Mouse (Mus musculus) embryonic facial prominence, embryonic 11.5 days (tissue): ENCODE measurements around the gene Pycr1. TPM values are rescaled to one million over a fixed set of nuclear protein-coding genes. Genes with fewer than 3 reads are reported as not detected.
A peak's percentile ranks its signal among the peaks of the same experiment; 100 is the strongest.

Experiments used
- ATAC-seq: fragments of 200-750 bp; cut with Nextera tagmentation; replicated peaks from 2 replicates; pipeline ENCODE4 v1.8.0; 2017; ENCODE audit warnings: low read depth; ENCODE audit not compliant: insufficient number of reproducible peaks, low FRiP score, low TSS enrichment
- DNase-seq: peaks from one replicate; pipeline ENCODE4 v3.0.0-alpha.2; 2015; ENCODE audit warnings: low spot score
- H3K27ac ChIP-seq: fragments of 300-500 bp; sonication (generic); replicated peaks from 2 replicates; pipeline ENCODE4 v1.5.1; 2014; ENCODE audit warnings: mild to moderate bottlenecking, low read depth, low read length, control low read depth
- H3K27me3 ChIP-seq: fragments of 300-500 bp; sonication (generic); 2 replicates; pipeline ENCODE4 v1.6.1; 2014; ENCODE audit warnings: mild to moderate bottlenecking, low read length, moderate library complexity, mixed read lengths; ENCODE audit not compliant: control insufficient read depth, insufficient read depth
- H3K36me3 ChIP-seq: fragments of 300-500 bp; sonication (generic); replicated peaks from 2 replicates; pipeline ENCODE4 v1.6.1; 2014; ENCODE audit warnings: low read depth, mild to moderate bottlenecking, low read length, moderate library complexity, mixed read lengths; ENCODE audit not compliant: control insufficient read depth, insufficient read depth
- H3K4me1 ChIP-seq: fragments of 300-500 bp; sonication (generic); 2 replicates; pipeline ENCODE4 v1.6.1; 2014; ENCODE audit warnings: low read length, mixed read lengths; ENCODE audit not compliant: control insufficient read depth, insufficient read depth
- H3K4me2 ChIP-seq: fragments of 300-500 bp; sonication (generic); 2 replicates; pipeline ENCODE4 v1.6.1; 2014; ENCODE audit warnings: low read depth, mild to moderate bottlenecking, control low read depth, low read length, moderate library complexity
- H3K4me3 ChIP-seq: fragments of 300-500 bp; sonication (generic); 2 replicates; pipeline ENCODE4 v1.5.1; 2014; ENCODE audit warnings: low read depth, low read length, control low read depth
- H3K9ac ChIP-seq: fragments of 300-500 bp; sonication (generic); replicated peaks from 2 replicates; pipeline ENCODE4 v1.6.1; 2014; ENCODE audit warnings: mild to moderate bottlenecking, control low read depth, low read length
- H3K9me3 ChIP-seq: fragments of 300-500 bp; sonication (generic); replicated peaks from 2 replicates; pipeline ENCODE4 v1.6.1; 2016; ENCODE audit warnings: mild to moderate bottlenecking, low read length, inconsistent platforms, mixed read lengths; ENCODE audit not compliant: control insufficient read depth
- WGBS: fragments of 180-500 bp; shearing (Covaris S2); extraction: QIAGEN DNeasy Blood & Tissue Kit; methylation state at CpG from one replicate; pipeline ENCODE4 v1.1.7; 2014; 5-methylcytosine and 5-hydroxymethylcytosine counted together
- polyA plus RNA-seq: library from polyadenylated mRNA; unstranded; fragments of >200 nt; fragmentation: Nextera tagmentation; extraction: Ambion mirVana; gene quantifications from 2 replicates; pipeline ENCODE4 v1.2.1, GENCODE M21; 2014

Gene Pycr1
- polyA plus RNA-seq, 1 experiment from 2014 or later: 27.1 TPM

DNA sequence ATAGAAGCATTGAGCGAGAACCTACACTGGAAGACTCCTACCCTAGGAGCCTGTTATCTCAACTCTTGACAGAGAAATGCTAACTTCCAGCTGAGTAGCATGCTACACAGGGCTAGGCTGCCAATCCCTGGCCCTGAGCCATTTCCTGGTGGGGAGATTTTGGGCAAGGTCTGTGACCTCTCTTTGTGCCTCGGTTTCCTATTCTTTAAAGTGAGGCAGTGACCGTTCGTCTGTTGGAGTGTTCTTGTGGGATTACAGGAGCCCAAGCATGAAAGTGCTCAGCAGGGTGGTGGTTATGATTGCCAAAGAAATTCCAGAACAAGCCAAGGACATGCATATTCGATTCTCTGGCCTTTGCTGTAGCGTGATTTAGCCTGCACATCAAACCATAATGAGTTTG, 19.2 kb upstream of the Pycr1 start:
- Histone ChIP-seq H3K9me3 (no peaks in the 10 kb centered on the region), H3K27me3 (peaks cover 48% of the 10 kb centered on the region), H3K27ac (no peak overlapping the region), H3K4me1 (peaks cover 9% of the 10 kb centered on the region), H3K36me3 (no peaks in the 10 kb centered on the region), H3K4me2 (no peak overlapping the region), H3K4me3 (no peak overlapping the region), H3K9ac (no peak overlapping the region)
- WGBS: 59% methylated on average over 6 of the region's 6 CpGs
- no peak for DNase-seq
- ATAC-seq: no peak

GRCm38 (mm10) chr11:120661076-120661460, 17.5 kb upstream of the Pycr1 start, which contains the start of gene Notum:
Gene Notum, minus strand, starts transcription at chr11:120661175.
- Histone ChIP-seq H3K4me3 (peak within 1 kb of the TSS; percentile 42), H3K36me3 (no peaks in the 10 kb centered on the region), H3K9ac (peak within 1 kb of the TSS; percentile 37), H3K4me1 (peaks cover 9% of the 10 kb centered on the region), H3K9me3 (no peaks in the 10 kb centered on the region), H3K27ac (no peak within 1 kb of the TSS), H3K4me2 (peak within 1 kb of the TSS; percentile 80), H3K27me3 (peaks cover 54% of the 10 kb centered on the region)
- no peak for DNase-seq
- no peak for ATAC-seq
- WGBS: under 1% methylated on average over 35 of the region's 35 CpGs

DNA sequence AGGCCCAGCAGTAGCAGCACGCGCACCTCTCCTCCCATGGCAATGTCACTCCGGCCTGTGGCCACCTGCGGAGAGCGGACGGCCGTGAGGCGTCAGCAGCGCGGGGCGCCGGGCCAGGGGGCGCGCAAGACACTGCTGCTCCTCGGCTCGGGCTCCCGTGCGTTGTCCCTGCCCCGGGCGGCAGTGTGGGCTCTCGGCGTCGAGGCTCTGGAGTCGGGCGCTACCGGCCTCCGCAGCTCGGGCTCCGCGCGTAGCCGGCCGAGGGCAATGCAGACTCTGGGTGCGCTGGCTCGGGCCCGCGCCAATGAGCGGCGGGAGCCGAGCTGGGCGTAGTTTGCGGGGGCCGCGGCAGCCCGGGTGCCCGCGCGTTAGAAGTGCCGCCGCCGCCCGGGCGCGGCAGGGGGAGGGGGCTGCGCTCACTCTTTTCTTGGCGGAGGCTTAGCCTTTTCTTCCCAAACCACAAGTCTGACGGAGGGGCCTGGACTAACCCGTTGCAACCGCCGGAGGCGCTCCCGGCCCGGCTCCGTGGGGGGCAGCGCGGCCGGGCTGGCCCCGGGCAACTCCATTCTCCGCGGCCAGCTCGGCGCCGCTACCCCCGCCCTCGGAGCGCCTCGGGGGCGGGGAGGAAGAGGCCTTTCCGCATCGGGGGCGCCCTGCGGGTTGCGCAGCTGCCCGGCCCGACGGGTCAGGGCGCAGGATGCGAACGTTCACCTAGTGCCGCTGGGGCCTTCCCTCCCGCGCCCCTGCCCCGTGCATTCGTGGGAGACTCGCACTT, 16.9 kb upstream of the Pycr1 start:
- H3K27me3 ChIP-seq: peaks cover 54% of the 10 kb centered on the region

DNA sequence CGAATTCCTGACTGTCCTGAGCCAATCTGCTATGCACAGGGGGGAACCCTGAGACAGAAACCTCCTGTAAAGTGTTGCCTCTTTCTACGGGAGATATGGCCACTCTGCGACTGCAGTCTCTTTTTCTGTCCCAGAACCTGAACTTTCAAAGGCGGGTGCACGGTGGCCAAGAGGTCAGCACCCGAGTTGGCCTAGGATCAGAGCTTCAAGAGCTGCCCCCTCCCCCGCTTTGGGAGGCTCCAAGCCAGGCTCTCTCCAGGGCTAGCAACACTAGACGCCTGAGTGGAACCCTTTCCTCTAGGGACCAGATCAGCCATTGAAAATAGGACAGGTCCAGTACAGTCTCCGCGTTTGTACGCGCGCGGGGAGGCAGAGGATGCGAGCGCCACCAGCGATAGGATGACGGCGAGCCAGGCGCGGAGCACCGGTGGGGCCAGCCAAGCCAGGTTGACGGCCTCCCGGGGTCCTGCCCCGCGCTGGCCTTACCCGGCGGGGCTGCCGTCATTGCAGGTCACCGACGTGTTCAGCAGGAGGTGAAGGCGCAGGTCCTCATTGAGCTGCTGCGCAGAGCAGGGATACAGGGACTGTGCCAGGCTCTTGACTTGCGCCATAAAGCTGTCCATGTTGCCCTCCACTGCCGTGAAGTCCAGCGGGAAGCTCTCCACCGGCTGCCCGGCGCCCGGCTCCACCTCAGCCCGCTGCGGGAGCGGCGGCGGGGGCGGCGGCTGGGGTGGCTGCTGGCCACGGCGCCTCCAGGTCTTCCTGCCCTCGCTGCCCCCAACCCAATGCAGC, 16.1 kb upstream of the Pycr1 start:
- WGBS: 4% methylated on average over 50 of the region's 50 CpGs
- peak overlapping the region; percentile 37; the same call in 1 of the 2 replicates for H3K9ac ChIP-seq
- H3K4me1 ChIP-seq: peaks cover 9% of the 10 kb centered on the region
- DNase-seq (no peak), ATAC-seq (peak; percentile 22; the same call in 1 of the 2 replicates)
- H3K36me3 ChIP-seq: no peaks in the 10 kb centered on the region
- peak overlapping the region; percentile 42 for H3K4me3 ChIP-seq
- peak overlapping the region; percentile 80 for H3K4me2 ChIP-seq
- H3K27ac ChIP-seq: no peak overlapping the region
- peaks cover 54% of the 10 kb centered on the region for H3K27me3 ChIP-seq
- no peaks in the 10 kb centered on the region for H3K9me3 ChIP-seq

More for the DNA sequence above, 16.9 kb upstream of the Pycr1 start:
- ATAC-seq (no peak; the same call in 1 of the 2 replicates), DNase-seq (peak; percentile 65)
- no peak overlapping the region for H3K27ac ChIP-seq
- no peaks in the 10 kb centered on the region for H3K9me3 ChIP-seq
- peak overlapping the region; percentile 80 for H3K4me2 ChIP-seq
- under 1% methylated on average over 76 of the region's 95 CpGs for WGBS
- no peaks in the 10 kb centered on the region for H3K36me3 ChIP-seq
- H3K4me1 ChIP-seq: peaks cover 9% of the 10 kb centered on the region
- peak overlapping the region; percentile 37 for H3K9ac ChIP-seq
- peak overlapping the region; percentile 42 for H3K4me3 ChIP-seq

DNA sequence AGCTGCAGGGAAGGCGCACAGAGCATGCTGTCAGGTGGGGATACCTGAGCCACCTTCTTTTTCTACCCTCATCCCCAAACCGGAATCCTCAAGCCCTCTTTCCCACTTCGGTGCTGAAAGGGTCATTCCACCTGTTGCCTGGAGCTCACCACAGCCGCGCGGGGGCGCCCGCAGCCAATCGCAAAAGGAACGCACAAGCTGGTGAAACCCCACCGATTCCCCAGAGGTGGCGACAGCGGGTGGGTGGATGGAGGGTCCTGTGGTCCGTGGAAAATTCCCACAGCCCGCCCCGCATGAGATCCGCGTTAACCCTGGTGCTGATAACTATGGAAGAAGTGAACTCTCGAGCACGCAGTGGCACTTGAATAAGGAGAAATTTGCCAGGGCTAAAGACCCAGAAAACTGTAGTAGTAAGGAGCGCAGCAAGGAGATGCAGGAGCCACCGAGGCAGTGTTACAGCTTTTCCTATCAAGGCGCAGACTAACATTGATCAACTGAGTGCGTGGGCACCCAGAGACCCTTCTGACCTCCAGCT, 15.4 kb upstream of the Pycr1 start:
- Histone ChIP-seq H3K27ac (no peak overlapping the region), H3K4me3 (no peak overlapping the region), H3K36me3 (no peaks in the 10 kb centered on the region), H3K9me3 (no peaks in the 10 kb centered on the region), H3K9ac (no peak overlapping the region), H3K4me1 (peaks cover 9% of the 10 kb centered on the region), H3K4me2 (no peak overlapping the region; the same call in 1 of the 2 replicates), H3K27me3 (peaks cover 54% of the 10 kb centered on the region)
- ATAC-seq (no peak), DNase-seq (peak; percentile 82)
- 4% methylated on average over 24 of the region's 24 CpGs for WGBS

GRCm38 (mm10) chr11:120657301-120657700, 13.7 kb upstream of the Pycr1 start:
- H3K4me3 ChIP-seq: no peak overlapping the region
- no peaks in the 10 kb centered on the region for H3K36me3 ChIP-seq
- H3K4me2 ChIP-seq: no peak overlapping the region
- ATAC-seq: no peak
- H3K9me3 ChIP-seq: no peaks in the 10 kb centered on the region
- 82% methylated on average over 4 of the region's 4 CpGs for WGBS
- no peak for DNase-seq
- H3K4me1 ChIP-seq: peaks cover 9% of the 10 kb centered on the region
- H3K27me3 ChIP-seq: peaks cover 48% of the 10 kb centered on the region
- H3K9ac ChIP-seq: no peak overlapping the region
- H3K27ac ChIP-seq: no peak overlapping the region

GRCm38 (mm10) chr11:120654741-120655140, 11.2 kb upstream of the Pycr1 start:
- ATAC-seq: no peak
- no peak for DNase-seq
- Histone ChIP-seq H3K4me3 (no peak overlapping the region), H3K27ac (no peak overlapping the region), H3K36me3 (no peaks in the 10 kb centered on the region), H3K4me2 (no peak overlapping the region), H3K27me3 (peaks cover 22% of the 10 kb centered on the region), H3K4me1 (peaks cover 3% of the 10 kb centered on the region; the same call in 1 of the 2 replicates), H3K9ac (no peak overlapping the region), H3K9me3 (no peaks in the 10 kb centered on the region)
- WGBS: 66% methylated on average over 3 of the region's 3 CpGs
